Mouse (Mus musculus) G1E (cell line): ENCODE measurements around the gene Plxnd1.

Source experiments
- CTCF ChIP-seq: IDR thresholded peaks from 2 replicates; pipeline ENCODE4 v1.5.1; 2012; ENCODE audit warnings: low read depth, low read length, inconsistent platforms, mixed read lengths
- GATA1 ChIP-seq: IDR thresholded peaks from 2 replicates; pipeline ENCODE4 v1.6.1; 2012; ENCODE audit warnings: borderline replicate concordance, low read length, inconsistent platforms, mixed read lengths
- TAL1 ChIP-seq: conservative IDR thresholded peaks from 2 replicates; pipeline ENCODE4 v1.6.1; 2012; ENCODE audit warnings: low read depth, low read length, inconsistent platforms, mixed read lengths

GRCm38 (mm10) chr6:115938798-115939197, 56.0 kb downstream of the Plxnd1 start:
- TF ChIP-seq CTCF (no peak), TAL1 (no peak), GATA1 (no peak)
